Mouse (Mus musculus) mesoderm, embryonic 11.5 days (tissue): ENCODE results near the gene Nav2.

ENCODE experiments used
- DNase-seq: peaks from one replicate; pipeline ENCODE4 v3.0.0-alpha.2; 2012; ENCODE audit warnings: low read depth, low spot score

Gene Nav2

GRCm38 (mm10) chr7:49205551-49205950 is 297.0 kb downstream of the Nav2 start:
- no peak for DNase-seq

DNA sequence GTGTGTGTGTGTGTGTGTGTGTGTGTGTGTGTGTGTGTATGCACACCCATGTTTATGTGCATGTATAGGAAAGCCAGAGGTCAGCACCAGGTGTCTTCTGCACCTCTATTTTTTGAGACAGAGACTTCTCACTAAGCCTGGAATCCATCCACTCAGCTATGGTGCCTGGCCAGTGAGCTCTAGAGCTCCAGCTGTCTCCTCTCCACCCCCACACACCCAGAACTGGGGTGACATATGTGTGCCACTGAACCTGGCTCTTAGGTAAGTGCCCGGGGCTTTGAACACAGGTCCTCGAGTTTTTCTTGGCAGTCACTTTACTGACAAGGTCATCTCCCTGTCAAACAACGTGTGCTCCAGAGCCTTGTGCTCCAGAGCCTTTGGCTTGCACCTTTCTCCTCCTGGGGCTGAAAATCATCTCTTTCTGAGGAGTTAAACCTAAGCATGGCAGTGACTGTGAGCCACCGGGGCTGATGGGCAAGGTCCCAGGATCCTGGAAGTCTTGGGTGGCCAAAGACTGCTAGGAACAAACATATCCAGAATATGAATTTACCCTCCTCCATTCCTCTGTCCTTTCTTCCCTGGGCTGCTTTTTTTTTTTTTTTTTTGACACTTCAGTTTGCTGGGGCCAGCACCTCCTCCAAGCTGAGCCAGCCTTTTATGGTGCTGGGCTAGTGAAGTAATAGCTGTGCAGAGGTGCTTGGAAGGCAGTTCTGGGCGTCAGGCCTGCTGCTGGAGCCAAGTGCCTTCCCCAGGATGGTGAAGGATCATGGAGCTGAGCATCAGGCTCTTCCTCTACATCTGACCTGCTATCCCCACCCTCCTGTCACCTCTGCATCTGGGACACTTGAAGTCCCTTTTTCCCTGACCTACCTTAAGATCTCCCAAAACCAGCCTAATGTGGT is 298.5 kb downstream of the Nav2 start:
- DNase-seq = no peak

DNA sequence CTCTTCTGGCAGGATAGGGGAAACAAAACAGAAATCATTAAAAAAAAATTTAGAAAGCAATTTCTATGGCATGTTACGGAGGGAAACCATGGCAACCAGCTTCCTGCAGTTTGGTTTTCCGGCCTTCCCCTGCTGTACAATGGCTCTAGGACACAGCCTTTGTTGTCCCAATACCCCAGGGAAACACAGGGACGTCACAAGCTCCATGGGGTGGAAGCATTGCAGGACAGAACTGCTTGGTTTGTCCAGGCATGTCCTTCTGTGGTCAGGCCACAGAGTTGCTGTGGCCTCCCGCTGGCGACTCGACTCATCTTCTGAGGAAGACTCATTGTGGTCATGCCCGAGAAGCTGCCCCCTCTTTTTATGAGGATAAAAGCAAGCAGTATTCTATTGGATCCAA is 301.0 kb downstream of the Nav2 start:
- peak; percentile 41 for DNase-seq

GRCm38 (mm10) chr7:49210721-49211120 is 302.2 kb downstream of the Nav2 start:
- no peak for DNase-seq

GRCm38 (mm10) chr7:49213011-49213410 is 304.5 kb downstream of the Nav2 start:
- no peak for DNase-seq

DNA sequence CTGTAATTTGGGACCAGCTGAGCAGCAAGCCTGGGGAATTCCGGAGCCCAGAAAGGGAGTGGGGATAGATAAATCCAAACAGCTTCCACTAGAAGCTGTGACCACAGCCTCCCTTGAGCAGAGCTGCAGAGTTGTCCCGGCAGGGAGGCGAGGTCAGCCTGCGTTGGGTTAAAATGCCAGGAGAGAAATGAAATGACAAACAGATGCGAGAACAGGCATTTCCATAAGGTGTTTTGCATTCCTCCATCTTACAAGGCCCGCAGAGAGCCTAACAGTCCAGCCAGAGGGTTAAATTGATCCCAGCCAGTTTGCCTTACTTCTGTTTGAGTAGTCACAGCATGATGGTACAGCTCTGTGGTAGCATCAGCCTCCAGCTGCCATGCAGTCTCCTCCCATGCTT is 309.3 kb downstream of the Nav2 start:
- peak; percentile 12 for DNase-seq

- no peak for DNase-seq
Measured at GRCm38 (mm10) chr7:49225741-49226140, 317.2 kb downstream of the Nav2 start.

GRCm38 (mm10) chr7:49232969-49233368 is 324.5 kb downstream of the Nav2 start:
- DNase-seq = no peak

DNA sequence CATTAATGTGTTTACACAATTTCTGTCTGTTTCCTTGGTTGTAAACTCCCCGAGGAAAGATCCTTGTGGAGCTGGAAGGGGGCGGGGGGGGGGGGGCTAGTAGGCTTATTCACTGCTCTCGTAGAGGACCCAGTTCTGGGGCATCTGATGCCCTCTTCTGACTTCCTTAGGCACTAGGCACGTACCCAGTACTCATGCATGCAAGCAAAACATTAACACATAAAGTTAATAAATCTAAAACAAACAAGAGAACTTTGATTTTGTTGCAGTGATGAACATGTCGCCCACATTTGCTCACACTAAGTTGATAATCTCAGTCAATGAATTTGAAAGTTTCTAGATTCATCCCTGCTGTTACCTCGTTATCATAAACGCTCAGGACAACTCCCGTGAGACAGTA is 325.8 kb downstream of the Nav2 start:
- no peak for DNase-seq

DNA sequence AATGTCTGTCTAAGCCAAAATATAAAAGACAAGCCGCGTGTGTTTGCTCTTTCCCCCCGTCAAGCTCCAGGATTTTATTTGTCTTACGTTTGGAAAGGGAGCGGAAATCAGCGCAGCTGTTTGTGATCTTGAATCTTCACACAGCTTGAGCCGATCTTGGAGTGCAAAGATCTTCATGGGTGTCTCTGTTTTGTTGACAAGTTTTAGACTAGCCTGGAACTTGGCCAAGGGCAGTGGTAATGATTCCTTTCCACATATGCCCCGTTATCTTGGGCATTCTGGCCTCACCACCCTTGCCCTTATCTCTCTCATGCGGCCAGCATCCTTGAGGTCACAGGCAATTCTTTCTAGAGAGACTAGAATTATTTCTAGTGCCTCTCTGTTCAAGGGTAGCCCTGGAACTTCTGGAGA is 326.8 kb downstream of the Nav2 start:
- no peak for DNase-seq

GRCm38 (mm10) chr7:49235821-49236220 is 327.3 kb downstream of the Nav2 start:
- no peak for DNase-seq

- DNase-seq = no peak
Measured at GRCm38 (mm10) chr7:49240461-49240860, 331.9 kb downstream of the Nav2 start.

- DNase-seq = no peak
Measured at GRCm38 (mm10) chr7:49241229-49241751, 332.8 kb downstream of the Nav2 start.

DNA sequence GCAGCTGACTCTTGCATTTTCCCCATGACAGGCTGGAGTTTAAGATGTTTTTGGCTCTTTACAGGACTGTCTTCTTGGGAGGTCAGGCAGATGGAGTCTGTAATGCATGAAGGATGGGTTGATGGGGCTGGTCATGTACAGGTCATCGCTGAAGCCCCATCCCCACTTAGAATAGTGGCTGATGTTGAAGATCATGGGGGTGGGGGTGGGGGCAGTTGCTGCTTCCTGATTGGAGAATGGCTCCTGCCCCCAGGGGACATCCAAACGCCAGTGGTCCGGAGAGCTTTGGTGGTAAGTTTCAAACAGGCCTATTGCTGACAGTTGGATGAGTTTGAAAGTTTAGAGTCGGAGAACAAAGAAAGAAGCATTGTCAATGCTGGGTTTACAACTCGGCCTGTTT is 333.7 kb downstream of the Nav2 start:
- no peak for DNase-seq

GRCm38 (mm10) chr7:49243079-49243478 is 334.6 kb downstream of the Nav2 start:
- no peak for DNase-seq

GRCm38 (mm10) chr7:49245537-49246239 is 337.2 kb downstream of the Nav2 start:
- DNase-seq = peak; percentile 95

GRCm38 (mm10) chr7:49246240-49246578 is 337.7 kb downstream of the Nav2 start:
- DNase-seq = no peak

- no peak for DNase-seq
Measured at GRCm38 (mm10) chr7:49246584-49247481, 338.3 kb downstream of the Nav2 start.

DNA sequence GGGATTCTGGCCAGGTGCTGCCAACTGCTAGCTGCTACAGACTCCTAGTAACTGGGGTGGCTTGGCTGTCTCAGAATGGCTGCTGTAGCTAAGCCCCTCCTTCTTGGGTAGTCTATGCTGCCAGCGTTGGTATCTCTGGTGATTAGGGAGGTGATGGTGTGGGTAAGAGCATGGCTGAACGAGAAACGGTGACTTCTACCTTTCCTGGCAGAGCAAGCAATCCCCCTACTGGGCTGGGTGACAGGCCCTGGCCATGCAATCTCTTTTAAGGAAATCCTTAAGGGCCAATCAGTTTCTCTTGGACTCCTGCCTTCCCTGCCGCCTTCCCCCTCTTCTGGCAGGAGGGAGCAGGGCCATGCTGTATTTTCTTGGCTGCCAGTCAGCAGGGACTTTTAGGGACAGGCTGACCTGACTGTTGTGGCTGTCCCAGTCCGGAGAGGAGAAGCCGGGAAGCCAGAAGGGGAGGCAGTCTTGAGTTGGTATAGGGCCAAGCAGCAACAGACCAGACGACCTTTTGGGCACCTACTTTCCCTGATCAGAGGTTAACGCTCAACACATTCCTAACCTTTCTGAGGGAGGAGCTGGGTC is 339.3 kb downstream of the Nav2 start:
- DNase-seq = no peak

- DNase-seq = no peak
Measured at GRCm38 (mm10) chr7:49248333-49249086, 340.0 kb downstream of the Nav2 start.

GRCm38 (mm10) chr7:49249462-49249861 is 340.9 kb downstream of the Nav2 start:
- no peak for DNase-seq
